Mouse (Mus musculus) gastrocnemius, adult 18-20 months (tissue): ENCODE measurements around the gene Mcemp1. TPM values are rescaled to one million over a fixed set of nuclear protein-coding genes. Genes with fewer than 3 reads are reported as not detected.

Experiments used
- DNase-seq: peaks from one replicate; pipeline ENCODE4 v3.0.0; 2021; ENCODE audit warnings: low spot score
- total RNA-seq, 2 experiments: library from RNA; stranded (reverse); gene quantifications; 2 replicates each; pipeline ENCODE4 v1.2.3; 2021

The Mcemp1 gene
- total RNA-seq, 2 experiments from 2014 or later = not detected

DNA sequence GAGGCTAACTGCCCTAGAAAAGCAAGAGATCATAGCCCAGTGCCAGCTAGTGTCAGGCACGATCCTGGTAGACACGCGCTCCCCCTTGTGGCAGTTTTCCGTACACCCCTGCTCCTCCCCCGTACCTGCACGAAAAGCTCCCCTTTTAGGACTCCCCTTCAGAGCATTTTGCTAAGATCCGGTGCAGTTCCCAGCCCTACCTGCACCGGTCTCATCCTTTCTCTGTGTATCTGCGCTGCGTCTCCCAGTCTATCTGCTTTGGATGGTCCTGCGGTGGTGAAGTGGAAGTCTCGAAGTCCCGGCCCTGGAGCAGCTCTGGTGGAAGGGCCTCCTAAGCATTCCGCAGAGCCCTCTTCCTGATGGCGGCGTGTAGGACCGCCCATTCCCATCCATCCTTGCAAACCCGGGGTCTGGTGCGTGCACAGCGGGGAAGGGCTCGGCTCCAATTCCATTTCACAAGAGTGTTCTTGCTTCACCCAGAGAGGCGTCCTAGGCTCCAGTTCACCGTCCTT, 6.5 kb downstream of the Mcemp1 start, which contains the start of gene Fcor:
TSS of gene Fcor (minus strand) at position 383 of the 512 bp plus-strand sequence.
- peak; percentile 80 for DNase-seq

DNA sequence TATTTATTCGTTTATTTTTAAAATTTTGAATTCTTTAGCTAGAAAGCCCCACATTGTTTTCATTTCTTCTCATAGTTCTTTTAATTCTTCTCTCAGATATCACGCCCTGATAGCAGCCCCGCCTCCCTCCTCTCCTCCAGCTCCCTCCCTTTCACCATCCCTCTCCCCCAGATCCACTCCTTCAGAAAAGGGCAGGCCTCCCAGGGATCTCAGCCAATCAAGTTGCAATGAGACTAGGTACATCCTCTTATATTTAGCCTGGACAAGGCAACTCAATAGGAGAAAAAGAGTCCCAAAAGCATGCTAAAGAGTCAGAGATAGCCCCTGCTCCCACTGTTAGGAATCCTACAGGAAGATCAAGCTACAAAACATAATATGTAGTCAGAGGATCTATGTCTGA, 9.1 kb downstream of the Mcemp1 start:
- no peak for DNase-seq

DNA sequence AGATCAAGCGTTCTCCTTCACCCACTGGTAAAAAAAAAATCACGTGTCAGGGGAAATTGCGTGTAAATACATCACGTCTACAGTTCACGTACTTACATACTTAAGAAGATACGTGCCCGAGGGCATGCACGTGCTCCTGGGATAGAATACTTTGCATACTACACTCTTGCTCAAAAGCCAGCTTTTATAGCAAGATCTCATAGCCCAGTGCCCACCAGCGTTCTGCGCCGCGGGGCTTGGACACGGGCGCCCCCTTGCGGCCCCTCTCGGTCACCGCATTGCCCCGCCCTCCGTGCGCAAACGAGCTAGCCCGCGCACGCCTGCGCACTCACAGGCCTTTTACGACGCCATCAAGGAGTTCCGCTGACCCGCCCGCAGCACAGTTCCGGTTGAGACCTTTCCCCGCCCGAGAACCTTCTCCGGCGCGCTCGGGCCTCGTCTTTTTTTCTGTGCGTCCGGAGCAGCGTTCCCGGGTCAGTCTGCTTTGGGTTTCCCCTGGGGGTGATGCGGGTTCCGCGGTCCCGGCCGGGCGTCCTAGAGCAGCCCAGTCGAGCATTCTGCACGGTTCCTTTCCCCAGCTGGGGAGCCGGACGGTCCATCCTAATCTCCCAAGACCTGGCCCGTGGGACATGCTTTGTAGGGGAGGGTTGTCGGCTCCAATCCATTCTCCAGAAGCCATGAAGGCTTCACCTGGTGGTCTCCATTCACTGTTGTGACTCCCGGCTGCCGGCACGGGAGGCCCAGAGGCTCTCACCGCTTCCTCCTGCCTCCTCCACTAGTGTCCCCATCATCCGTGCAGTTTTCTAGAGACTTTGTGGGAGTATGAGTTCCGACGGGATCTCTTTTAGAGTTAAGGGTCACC, 10.8 kb downstream of the Mcemp1 start, which contains the start of gene Trappc5:
TSS of gene Trappc5 (plus strand) at position 169 of the 862 bp plus-strand sequence.
- DNase-seq = peak; percentile 92

DNA sequence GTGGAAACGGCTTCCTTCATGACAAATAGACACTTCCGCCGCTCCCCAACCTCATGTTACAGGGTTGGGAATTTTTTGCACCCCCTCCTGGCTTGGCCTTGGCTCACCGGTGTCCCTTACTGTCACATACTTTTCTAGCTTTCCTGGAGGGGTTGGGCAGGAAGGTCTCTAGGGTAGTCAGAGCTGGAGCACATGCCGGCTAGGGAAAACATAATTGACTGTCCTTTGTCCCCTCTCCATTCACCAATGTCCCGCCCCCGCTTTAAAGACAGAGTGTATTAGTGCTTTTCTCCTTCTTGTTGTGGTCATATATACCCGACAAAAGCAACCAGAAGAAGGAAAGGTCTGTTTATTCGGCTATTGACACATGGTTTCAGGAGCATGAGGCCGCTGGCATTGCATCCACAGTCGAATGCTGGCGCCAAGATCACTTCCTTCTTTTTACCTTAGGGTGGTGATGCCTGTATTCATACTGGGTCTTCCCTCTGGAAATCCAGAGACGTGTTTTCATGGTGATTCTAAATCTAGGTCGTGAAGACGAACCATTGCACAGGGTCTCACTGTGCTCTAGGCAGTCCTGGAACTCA, 11.5 kb downstream of the Mcemp1 start:
- DNase-seq = no peak

DNA sequence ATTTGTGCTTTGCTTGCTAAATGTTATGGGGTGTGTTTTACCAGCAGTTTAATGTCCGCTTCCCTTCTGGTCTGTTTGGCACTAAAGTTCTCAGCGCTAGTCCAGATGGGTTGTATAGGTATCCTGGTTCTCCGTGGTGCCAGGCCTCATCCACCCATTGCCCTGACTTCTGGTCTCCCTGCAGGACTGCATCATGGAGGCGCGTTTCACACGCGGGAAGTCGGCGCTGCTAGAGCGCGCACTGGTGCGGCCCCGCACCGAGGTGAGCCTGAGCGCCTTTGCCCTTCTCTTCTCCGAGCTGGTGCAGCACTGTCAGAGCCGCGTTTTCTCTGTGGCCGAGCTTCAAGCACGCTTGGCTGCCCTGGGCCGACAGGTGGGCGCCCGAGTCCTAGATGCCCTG, 13.3 kb downstream of the Mcemp1 start:
- no peak for DNase-seq

DNA sequence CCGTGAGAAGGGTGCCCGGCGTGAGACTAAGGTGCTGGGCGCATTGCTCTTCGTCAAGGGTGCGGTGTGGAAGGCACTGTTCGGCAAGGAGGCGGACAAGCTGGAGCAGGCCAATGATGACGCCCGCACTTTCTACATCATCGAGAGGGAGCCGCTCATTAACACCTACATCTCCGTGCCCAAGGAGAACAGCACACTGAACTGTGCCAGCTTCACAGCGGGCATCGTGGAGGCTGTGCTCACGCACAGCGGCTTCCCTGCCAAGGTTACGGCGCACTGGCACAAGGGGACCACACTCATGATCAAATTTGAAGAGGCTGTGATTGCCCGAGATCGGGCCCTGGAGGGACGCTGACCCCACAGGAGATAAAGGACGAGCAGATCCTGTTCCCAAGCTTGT, 13.7 kb downstream of the Mcemp1 start:
- no peak for DNase-seq

DNA sequence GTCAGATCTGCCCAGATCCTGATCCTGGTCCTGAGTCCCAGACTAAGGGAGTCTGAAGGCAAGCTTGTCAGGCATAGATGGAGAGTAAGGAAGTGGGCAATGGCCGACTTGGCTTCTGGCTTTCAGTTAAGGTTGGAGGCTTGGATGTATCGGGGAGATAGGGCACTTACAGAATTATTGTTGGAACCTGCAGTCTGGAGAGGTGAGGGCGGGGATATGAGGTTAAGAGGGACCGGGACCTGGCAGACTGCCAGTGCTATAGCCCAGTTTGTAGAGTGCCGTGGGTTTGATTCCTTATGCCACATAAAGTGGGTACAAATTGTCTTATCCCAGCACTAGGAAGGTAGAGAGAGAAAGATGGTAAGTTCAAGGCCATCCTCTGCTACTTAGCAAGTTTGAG, 14.1 kb downstream of the Mcemp1 start:
- no peak for DNase-seq

DNA sequence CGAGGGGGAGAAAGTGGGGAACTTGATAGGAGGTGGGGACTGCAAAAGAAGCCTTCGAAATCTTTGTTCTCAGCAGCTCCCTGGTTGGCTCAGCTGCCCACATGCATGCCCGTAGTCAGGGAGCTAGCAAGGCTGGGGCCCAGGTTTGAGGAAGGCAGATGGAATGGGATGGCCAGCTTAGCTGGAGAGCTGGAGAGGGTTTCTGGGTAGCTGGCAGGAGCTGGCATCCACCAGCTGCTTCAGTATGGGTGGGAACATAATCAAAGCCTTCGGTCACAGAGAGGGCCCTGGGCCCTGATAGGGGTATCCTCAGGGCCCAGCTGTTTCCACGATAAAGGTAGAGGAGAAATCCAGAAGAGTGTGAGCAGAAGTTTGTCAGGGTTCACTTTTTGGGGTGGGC, 16.9 kb downstream of the Mcemp1 start:
- no peak for DNase-seq

DNA sequence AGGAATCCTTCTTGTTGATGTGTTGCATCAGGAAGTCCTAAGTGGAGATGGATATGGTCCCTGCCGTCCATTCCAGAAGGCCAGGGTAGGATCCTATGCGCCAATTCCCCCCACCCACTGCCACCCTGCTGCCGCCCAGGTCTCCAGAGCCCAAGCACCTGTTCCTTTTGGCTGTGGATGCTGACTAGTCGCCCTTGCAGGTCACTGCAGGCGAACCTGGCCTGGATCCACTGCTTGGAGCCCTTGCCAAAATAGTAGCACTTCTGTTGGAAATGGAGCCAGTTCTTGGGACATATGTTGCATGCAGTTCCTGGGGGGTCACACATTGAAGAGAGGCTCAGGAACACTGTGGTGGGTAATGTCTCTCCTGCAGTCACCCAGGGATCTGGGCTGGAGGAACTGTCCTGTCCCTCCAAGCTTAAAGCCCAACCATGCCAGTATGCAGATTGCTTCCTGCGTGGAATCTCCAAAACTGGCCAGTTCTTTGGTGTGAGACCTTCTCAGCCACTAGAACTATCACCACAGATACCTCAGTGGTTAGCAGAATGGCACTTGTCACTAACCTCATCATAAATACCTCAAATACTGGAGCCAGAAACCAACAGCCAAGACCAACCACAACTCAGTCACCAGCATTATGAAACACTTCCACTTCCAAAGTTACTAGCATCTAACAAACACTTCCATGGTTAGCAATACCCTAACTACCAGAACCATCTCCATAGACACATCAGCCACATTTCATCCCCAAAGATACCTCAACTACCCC, 18.0 kb downstream of the Mcemp1 start:
- DNase-seq = no peak

DNA sequence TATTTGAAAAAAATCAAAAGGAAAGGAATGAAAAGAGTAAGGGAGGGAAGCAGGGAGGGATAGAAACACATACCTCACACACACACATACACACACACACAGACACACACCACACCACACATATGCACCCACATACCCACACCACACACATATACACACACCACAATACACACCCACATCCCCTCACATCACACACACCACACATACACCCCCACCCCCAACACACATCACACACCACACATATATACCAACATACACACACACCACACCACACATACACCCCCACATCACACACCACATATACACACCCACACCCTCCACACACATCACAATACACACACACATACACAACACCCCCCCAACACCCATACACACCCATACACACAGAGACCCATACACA, 19.0 kb downstream of the Mcemp1 start:
- DNase-seq = no peak

DNA sequence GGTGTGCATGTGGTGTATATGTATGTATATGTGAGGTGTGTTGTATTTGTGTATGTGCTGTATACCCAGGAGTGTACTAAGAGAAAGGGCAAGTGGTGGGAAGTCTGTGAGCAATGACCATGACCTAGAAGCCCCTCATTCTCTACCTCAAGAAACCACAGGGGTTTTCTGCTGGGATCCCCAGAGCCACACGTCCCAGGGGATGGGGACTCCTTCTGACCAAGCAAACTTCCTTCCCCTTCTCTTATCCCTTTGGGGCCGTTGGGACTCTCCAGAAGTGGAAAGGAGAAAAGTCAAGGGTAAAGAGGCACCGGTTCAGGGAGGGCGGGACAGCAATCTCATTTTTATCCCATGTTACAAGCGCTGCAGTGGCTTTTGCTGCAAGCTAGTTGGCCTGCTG, 19.9 kb downstream of the Mcemp1 start:
- DNase-seq = no peak

DNA sequence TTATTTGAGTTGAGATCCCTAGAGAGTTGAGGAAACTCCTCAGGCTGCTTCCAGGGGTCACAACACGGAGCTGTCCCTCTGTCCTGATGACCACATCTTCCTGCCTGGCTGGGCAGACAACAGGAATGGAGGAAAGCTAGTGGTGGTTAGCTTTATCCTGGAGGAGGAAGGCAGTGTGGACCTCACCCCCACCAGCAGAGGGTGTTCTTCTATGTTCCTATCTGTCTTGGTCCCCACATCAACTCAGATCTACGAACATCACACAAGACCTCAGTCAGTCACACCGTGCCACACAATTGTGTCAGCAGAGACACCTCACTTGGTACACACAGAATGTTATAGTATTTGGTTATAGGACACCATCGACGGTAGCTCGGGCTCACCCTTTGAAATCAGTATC, 22.0 kb downstream of the Mcemp1 start:
- no peak for DNase-seq

DNA sequence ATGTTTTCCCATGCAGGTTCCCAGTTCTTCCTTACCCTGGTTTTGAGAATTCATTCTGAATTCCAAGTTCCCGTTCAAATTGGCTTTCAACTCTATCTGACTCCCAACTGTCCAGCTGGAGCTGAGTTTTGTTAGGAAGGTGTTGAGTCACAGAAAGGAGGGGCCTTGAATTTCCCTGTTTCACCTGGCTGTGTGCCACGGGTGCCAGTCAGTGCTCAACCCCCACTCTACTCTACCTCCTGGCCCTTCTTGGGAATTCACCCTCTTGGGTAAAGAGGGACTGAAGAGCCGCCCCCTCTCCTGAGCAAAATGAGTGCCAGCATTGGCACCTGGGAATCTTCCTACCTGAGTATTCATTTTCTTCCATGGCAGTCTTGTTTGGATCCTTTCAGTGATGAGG, 25.2 kb downstream of the Mcemp1 start:
- no peak for DNase-seq

DNA sequence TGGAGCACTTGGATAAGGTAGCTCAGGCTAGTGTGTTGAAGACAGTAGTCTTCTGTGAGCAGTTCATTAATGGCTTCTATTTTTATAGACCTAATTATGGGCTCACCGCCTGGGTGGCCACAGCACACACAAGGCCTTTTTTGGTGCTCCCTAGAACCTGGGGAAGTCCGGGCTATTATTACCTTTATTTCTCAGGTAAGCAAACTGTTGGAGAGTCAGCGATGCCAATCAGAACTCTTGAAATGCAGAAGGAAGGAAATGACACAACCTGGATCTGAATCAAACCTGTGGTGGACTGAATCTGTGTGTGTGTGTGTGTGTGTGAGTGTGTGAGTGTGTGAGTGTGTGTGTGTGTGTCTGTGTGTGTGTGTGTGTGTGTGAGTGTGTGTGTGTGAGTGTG, 28.6 kb downstream of the Mcemp1 start, which contains the start of gene Fcer2a:
TSS of gene Fcer2a (minus strand) at position 55 of the 400 bp plus-strand sequence.
- no peak for DNase-seq

DNA sequence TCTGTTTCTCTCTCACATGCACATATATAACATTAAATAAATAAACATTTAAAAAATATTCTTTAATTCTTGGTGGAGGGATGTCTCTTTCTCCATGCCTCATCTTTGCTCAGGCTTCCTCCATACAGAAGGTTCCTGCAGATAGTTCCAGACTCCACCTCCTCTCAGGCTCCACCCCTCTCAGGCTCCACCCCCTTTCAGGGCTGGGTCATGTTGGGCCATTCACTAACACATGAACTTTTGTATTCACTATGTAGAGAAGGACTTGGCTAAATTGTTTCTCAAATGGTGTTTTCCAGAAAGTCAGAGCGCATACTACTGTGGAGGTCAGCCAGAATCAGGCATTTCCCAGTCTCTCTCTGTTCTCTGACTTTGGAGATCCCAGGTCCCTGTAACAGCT, 35.9 kb downstream of the Mcemp1 start:
- DNase-seq = no peak

DNA sequence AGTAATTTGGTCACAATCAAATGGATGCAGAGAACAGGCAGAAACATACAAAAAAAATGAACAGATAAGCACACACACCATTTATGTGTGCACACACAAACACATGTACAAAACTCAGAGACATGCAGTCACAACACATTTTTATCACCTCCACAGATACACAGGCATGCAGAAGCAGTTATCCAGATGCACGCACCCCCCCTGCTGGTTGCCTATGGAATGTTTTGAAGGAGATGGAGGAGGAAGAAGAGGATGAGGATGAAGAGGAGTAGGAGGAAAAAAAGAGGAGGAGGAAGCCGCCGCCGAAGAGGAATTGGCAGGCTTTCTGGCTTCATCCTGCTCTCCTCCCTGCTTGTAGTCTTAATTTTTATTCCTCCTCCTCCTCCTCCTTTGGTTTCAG, 40.2 kb downstream of the Mcemp1 start:
- no peak for DNase-seq

DNA sequence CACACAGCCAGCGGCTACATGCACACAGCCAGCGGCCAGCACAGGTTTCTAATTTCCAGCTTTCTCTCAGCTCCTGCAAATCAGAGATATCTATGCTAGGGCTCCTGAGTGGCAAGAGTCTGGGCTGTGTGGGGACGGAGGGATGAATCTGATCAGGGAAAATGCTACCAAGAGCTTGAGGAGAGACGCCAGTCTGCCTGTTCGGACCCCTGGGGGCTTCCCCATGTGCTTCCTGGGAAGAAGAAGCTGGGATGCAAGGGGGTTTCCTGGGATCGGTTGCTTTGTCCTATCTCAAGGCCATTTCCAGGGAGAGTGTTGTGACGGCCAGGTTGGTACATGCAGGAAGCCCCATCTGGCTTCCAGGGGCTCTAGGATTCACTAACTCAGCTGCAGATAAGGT, 42.1 kb downstream of the Mcemp1 start:
- no peak for DNase-seq

DNA sequence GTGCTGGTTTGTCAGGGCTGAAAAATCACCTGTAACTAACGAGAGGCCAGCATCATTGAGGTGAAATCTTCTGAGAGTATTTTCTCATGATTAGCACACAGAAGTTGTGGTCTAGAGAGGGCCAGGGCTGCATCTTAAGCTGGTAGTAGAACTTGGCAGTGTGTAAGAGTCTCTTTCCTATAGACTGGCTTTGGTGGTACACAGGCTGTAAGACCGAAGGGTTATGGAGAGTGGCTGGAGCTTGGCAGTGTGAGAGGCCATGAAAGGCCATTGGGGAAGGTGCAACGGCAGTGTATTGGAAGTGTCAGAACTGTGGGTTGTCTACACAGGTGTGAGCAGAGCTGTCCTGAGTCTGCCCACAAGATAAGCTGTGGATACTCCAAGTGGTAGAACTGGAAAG, 44.8 kb downstream of the Mcemp1 start:
- no peak for DNase-seq

DNA sequence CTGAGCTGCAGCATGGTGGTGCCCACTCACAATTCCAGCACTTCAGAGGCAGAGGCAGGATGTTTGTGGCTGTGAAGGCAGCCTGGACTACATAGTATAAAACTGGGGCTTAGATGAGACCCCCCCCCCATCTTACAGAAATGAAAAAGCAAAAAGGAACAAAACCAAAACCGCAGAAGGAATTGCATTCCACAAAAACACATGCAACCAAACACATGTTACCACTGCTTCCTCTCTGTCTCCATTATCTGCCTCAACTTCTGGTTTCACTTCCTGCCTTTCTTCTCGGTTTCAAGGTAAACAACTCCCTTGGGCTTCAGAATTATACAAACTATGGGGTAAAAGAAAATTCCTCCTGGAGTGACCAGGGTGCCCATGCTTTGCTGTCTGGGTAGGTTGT, 46.1 kb downstream of the Mcemp1 start:
- DNase-seq = no peak

DNA sequence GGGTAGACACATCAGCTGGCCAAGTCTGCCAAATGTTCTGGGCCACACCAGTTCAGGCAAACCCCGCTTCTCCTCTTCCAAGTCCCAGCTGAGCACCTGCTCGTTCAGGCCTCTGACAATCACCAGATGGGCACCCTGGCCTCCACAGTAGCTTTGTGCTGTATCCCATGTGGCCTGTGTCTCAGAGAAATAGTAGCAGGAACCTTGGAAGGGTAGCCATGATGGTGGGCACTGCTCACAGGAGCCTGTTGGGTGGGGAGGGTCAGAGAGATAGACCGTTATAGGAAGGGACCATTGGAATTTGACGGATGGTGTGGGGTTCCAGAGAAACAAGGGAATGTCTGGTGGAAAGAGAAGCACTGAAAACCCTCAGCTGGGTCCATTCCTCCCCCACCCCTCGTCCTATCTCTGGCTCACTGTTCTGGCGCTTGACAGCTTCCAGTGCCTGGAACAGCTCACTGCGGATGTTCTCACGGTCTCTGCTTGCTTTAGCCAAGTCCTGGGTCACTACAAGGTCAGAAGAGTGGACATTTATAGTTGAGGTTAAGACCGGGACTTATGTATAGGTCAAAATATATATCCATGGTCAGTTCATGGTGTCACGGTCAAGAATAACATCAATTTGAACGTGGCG, 51.9 kb downstream of the Mcemp1 start:
- no peak for DNase-seq

DNA sequence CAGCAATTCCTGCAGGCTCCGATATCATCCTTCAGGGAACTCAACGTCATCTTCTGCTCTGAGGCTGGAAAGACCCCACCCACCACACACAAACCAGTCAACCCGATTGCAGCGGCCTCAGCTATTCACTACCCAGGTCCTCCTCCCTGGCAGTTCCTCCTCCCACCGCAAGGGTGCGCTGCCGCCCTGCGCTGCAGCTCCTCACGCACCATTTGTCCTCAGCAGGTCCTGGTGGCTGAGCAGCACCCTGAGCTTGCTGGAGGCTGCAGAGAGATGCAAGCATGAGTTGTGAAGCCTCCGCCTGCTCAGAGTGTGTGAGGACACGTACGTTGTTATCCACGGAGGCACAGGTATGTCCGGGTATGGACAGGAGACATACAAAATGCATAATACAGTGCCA, 53.0 kb downstream of the Mcemp1 start:
- DNase-seq = peak; percentile 53
